ENCODE assay signal across 10 mouse cellular contexts in genomic region chr10:63978101-63978500, GRCm38 (mm10). TPM values are rescaled to one million over a fixed set of nuclear protein-coding genes. Genes with fewer than 3 reads are reported as not detected.
A peak's percentile ranks its signal among the peaks of the same experiment; 100 is the strongest.
DNase-seq lines count a peak whose midpoint lies in the region; ATAC-seq and TF ChIP-seq lines count a peak whose summit lies in the region.
"Had no signal": no experiment of that assay in that cellular context is flagged by ENCODE, and none has a peak within 500 bp of the region (broad histone marks: within the 10 kb centered on the region; RNA-seq: fewer than 3 reads in every experiment).

No protein-coding gene starts in this region.

- H3K9me3 ChIP-seq in kidney, postnatal 0 days (replicated peaks; ENCODE audit: low read length): no peaks in the 10 kb centered on the region
- H3K9me3 ChIP-seq in embryonic facial prominence, embryonic 13.5 days: no peaks in the 10 kb centered on the region
- no peaks in the 10 kb centered on the region for H3K9me3 ChIP-seq in hindbrain, embryonic 15.5 days
- no peaks in the 10 kb centered on the region for H3K9me3 ChIP-seq in neural tube, embryonic 12.5 days

- no peak overlapping the region for H3K27ac ChIP-seq in kidney, postnatal 0 days
- H3K27ac ChIP-seq in kidney, adult 2 months (ENCODE audit: insufficient read depth, low read depth, low read length): no peak overlapping the region
- H3K27ac ChIP-seq in embryonic facial prominence, embryonic 13.5 days: no peak overlapping the region
- peak overlapping the region; percentile 66 for H3K27ac ChIP-seq in hindbrain, embryonic 15.5 days (replicated peaks)
- H3K27ac ChIP-seq in neural tube, embryonic 12.5 days: no peak overlapping the region

- no peaks in the 10 kb centered on the region for H3K27me3 ChIP-seq in kidney, postnatal 0 days (ENCODE audit: insufficient read depth, low read length)
- 0 out of 2 replicates have a peak, but pooled peaks cover 1% of the 10 kb centered on the region for H3K27me3 ChIP-seq in kidney, adult 2 months (replicated peaks; ENCODE audit: control insufficient read depth, insufficient read depth, low read length)
- H3K27me3 ChIP-seq in embryonic facial prominence, embryonic 13.5 days: no peaks in the 10 kb centered on the region
- H3K27me3 ChIP-seq in hindbrain, embryonic 15.5 days: no peaks in the 10 kb centered on the region
- no peaks in the 10 kb centered on the region for H3K27me3 ChIP-seq in neural tube, embryonic 12.5 days (replicated peaks)

- peak overlapping the region; percentile 28 for H3K4me2 ChIP-seq in kidney, postnatal 0 days (ENCODE audit: low read length)
- peak overlapping the region; percentile 51 for H3K4me2 ChIP-seq in embryonic facial prominence, embryonic 13.5 days
- peak overlapping the region; percentile 48 for H3K4me2 ChIP-seq in hindbrain, embryonic 15.5 days
- H3K4me2 ChIP-seq in neural tube, embryonic 12.5 days (replicated peaks): peak overlapping the region; percentile 51

- no peak overlapping the region for H3K4me3 ChIP-seq in kidney, postnatal 0 days (replicated peaks; ENCODE audit: low read depth, low read length)
- H3K4me3 ChIP-seq in kidney, adult 2 months (ENCODE audit: insufficient read depth, low read depth, low read length): no peak overlapping the region
- H3K4me3 ChIP-seq in embryonic facial prominence, embryonic 13.5 days: peak overlapping the region; percentile 26
- peak overlapping the region; percentile 15 for H3K4me3 ChIP-seq in hindbrain, embryonic 15.5 days
- H3K4me3 ChIP-seq in neural tube, embryonic 12.5 days: no peak overlapping the region

- no peaks in the 10 kb centered on the region for H3K4me1 ChIP-seq in kidney, postnatal 0 days (replicated peaks; ENCODE audit: insufficient read depth, low read length)
- H3K4me1 ChIP-seq in kidney, adult 2 months (ENCODE audit: control insufficient read depth, insufficient read depth, low read length): no peaks in the 10 kb centered on the region
- H3K4me1 ChIP-seq in embryonic facial prominence, embryonic 13.5 days: peaks cover 6% of the 10 kb centered on the region; the same call in 1 of the 2 replicates
- H3K4me1 ChIP-seq in hindbrain, embryonic 15.5 days (replicated peaks): peaks cover 17% of the 10 kb centered on the region
- H3K4me1 ChIP-seq in neural tube, embryonic 12.5 days: no peaks in the 10 kb centered on the region

- TF ChIP-seq POLR2A in kidney, adult 2 months (IDR thresholded peaks at IDR 0.05; ENCODE audit: low read depth, low read length): no peak

- TF ChIP-seq CTCF in kidney, postnatal 0 days (IDR thresholded peaks at IDR 0.05; ENCODE audit: low read depth): no peak
- TF ChIP-seq CTCF in kidney, adult 2 months (conservative IDR thresholded peaks at IDR 0.05; ENCODE audit: insufficient read depth, insufficient read length, low read depth, low read length): no peak

- no peak overlapping the region for H3K9ac ChIP-seq in kidney, postnatal 0 days (ENCODE audit: low read depth, low read length)
- H3K9ac ChIP-seq in embryonic facial prominence, embryonic 13.5 days: no peak overlapping the region
- H3K9ac ChIP-seq in hindbrain, embryonic 15.5 days: no peak overlapping the region
- H3K9ac ChIP-seq in neural tube, embryonic 12.5 days: 0 out of 2 replicates have a peak overlapping the region, but pooled peaks have one; percentile 17

- 29% methylated on average over 11 of the region's 11 CpGs for WGBS in kidney, postnatal 0 days
- WGBS in kidney, adult 2 months: 27% methylated on average over 11 of the region's 11 CpGs
- WGBS in embryonic facial prominence, embryonic 13.5 days: 34% methylated on average over 11 of the region's 11 CpGs
- 11% methylated on average over 11 of the region's 11 CpGs for WGBS in hindbrain, embryonic 15.5 days
- 31% methylated on average over 11 of the region's 11 CpGs for WGBS in neural tube, embryonic 12.5 days

- peak; percentile 3 for DNase-seq in kidney, postnatal 0 days (ENCODE audit: low spot score)
- no peak for DNase-seq in kidney, adult 2 months
- no peak for DNase-seq in frontal cortex, postnatal 25 days (ENCODE audit: low spot score in 2 of 2)
- DNase-seq in thymus, postnatal 0 days (ENCODE audit: low spot score): no peak

- no peaks in the 10 kb centered on the region for H3K36me3 ChIP-seq in kidney, postnatal 0 days (ENCODE audit: insufficient read depth, low read length)
- no peaks in the 10 kb centered on the region for H3K36me3 ChIP-seq in kidney, adult 2 months (ENCODE audit: control insufficient read depth, insufficient read depth, low read length)
- no peaks in the 10 kb centered on the region for H3K36me3 ChIP-seq in embryonic facial prominence, embryonic 13.5 days
- no peaks in the 10 kb centered on the region for H3K36me3 ChIP-seq in hindbrain, embryonic 15.5 days
- H3K36me3 ChIP-seq in neural tube, embryonic 12.5 days: no peaks in the 10 kb centered on the region

- no peak for ATAC-seq in kidney, postnatal 0 days (replicated peaks; ENCODE audit: low FRiP score, low read depth)
- ATAC-seq in embryonic facial prominence, embryonic 13.5 days (ENCODE audit: insufficient number of reproducible peaks, insufficient read depth, low FRiP score, low TSS enrichment, low read depth): no peak
- no peak for ATAC-seq in hindbrain, embryonic 15.5 days (ENCODE audit: low FRiP score, low read depth)
- ATAC-seq in neural tube, embryonic 12.5 days (ENCODE audit: low FRiP score, low read depth): 0 out of 2 replicates have a peak, but pooled peaks have one; percentile 19
- ATAC-seq in monocyte, adult 5-6 weeks (replicated peaks; ENCODE audit: insufficient number of reproducible peaks, low FRiP score, low TSS enrichment, poor library complexity, severe bottlenecking): no peak

RNA-seq across cellular contexts. Expression of gene Gm10118, which starts 50.9 kb away (rescaled TPM):
- polyA plus RNA-seq in kidney, postnatal 0 days (2015; fragmentation: Nextera tagmentation; extraction: Ambion mirVana): 0.05 TPM in 2 replicates
- not detected in 2 replicates for polyA plus RNA-seq in kidney, adult 2 months (2012; rRNA removed)
- polyA plus RNA-seq in embryonic facial prominence, embryonic 13.5 days (2015; fragmentation: Nextera tagmentation; extraction: Ambion mirVana): 0.23 and 0.34 TPM in 2 replicates
- polyA plus RNA-seq in hindbrain, embryonic 15.5 days (2015; fragmentation: Nextera tagmentation; extraction: Ambion mirVana): 0.96 and 2.0 TPM in 2 replicates
- 0.47 and 0.72 TPM in 2 replicates for polyA plus RNA-seq in neural tube, embryonic 12.5 days (2016; fragmentation: Nextera tagmentation; extraction: Ambion mirVana)
- total RNA-seq in monocyte, adult 5-6 weeks (2017): not detected in 3 replicates
- polyA plus RNA-seq in thymus, postnatal 0 days (2015; fragmentation: Nextera tagmentation; extraction: Ambion mirVana): not detected in 2 replicates
- total RNA-seq: MEL had no signal
- polyA plus RNA-seq: large intestine, adult 2 months had no signal

Comparison
In these comparisons a context has a peak if more than half of its experiments do, and no peak if none do; other contexts are left out.
1. H3K4me3 ChIP-seq: peak in embryonic facial prominence, embryonic 13.5 days (single experiment) and hindbrain, embryonic 15.5 days (single experiment); none in kidney, postnatal 0 days (single experiment), kidney, adult 2 months (single experiment) and neural tube, embryonic 12.5 days (single experiment).
2. Peak in every context shown above with its lines, with median percentiles within 50 percentile points of each other: H3K4me2 ChIP-seq.